Mouse (Mus musculus): ENCODE results near the gene Nxf1.

Gene Nxf1

GRCm38 (mm10) chr19:8770567-8771270 is 13.8 kb downstream of the Nxf1 start, which contains the start of gene Tmem223:
TSS of gene Tmem223 (plus strand) at chr19:8770996.
- DNase-seq (ENCODE audit: low spot score), result peak; percentile 81

DNA sequence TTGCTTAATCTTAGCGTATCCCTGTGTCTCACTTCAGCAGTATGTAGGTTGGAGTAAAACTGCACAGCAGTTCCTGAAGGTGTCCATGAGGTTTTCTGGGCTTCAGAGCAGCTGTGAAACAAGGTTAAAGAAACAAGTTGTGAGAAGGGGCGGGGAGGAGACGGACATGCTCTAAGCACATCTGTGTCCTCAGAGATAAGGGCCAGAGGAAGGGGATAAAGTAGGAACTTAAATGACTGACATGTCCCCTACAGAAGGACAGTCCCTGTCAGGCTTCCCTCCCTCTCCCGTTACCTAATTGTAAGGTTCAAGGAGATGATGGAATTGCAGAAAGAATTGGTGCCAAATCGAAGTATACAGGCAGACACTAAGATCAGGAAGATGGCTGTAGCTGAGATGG is 16.1 kb downstream of the Nxf1 start:
- DNase-seq (ENCODE audit: low spot score), result no peak

- DNase-seq (ENCODE audit: low spot score), result no peak
These were observed 16.5 kb downstream of the Nxf1 start for GRCm38 (mm10) chr19:8773409-8773808.

- DNase-seq (ENCODE audit: low spot score), result peak; percentile 96
These were observed 17.4 kb downstream of the Nxf1 start, which contains the start of gene Tmem179b for GRCm38 (mm10) chr19:8774086-8774835. TSS of gene Tmem179b (minus strand) at chr19:8774467.

DNA sequence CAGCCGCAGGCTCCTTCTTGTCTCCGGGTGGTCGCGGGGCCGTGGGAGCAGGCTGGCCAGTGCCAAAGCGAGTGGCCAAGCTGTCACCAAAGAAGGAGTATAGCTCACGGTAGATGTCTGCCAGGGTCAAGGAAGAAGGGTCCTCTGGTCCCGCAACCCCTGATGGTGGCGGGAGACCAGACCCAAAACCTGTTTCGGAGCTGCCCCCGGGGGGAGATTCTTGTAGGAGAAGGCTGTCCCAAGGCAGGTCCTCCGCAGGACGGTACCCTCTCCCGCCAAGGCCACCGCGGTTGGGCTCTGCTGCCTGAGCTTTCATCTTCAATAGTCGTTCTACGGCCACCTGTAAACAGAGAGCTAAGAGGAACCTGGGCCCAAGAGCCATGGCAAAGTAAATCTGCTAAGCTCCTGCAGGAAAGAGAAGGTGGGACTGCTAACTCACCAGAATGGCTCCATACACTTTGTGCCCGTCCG is 18.1 kb downstream of the Nxf1 start:
- DNase-seq (ENCODE audit: low spot score), result no peak

DNA sequence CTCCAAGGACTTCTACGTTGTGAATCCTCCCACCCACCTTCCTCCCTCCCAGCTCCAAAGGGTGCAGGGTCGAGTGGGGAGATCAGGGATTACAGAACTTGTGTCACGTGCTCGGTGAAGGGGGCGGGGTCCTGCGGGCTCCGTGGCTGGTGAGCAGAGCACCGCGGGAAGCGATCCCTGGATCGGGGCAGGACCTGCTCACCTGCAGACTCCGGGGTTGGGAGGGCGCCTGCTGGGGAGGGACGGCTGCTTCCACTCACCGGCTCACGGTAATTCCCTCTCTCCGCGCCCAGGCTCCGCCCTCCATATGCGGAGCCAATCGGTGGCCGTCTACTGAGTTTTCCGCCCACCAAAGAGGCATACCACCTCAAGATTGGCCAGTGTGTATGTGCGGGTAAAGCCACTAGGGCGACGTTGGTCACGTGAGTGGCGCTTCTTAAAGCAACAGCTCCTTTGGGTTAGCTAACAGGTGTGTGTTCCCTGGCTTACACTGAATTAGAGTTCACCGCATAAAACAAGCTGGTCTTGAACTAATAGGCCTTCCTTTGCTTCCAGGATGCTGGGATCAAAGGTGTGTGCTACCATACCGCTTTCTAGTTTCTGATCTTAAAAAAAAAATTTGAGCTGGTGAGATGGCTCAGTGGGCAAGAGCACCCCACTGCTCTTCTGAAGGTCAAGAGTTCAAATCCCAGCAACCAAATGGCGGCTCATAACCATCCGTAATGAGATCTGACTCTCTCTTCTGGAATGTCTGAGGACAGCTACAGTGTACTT is 29.3 kb downstream of the Nxf1 start, which contains the start of gene Taf6l:
Gene Taf6l, minus strand, starts transcription at position 410 of the 774 bp plus-strand sequence.
- peak; percentile 86 for DNase-seq (ENCODE audit: low spot score)

DNA sequence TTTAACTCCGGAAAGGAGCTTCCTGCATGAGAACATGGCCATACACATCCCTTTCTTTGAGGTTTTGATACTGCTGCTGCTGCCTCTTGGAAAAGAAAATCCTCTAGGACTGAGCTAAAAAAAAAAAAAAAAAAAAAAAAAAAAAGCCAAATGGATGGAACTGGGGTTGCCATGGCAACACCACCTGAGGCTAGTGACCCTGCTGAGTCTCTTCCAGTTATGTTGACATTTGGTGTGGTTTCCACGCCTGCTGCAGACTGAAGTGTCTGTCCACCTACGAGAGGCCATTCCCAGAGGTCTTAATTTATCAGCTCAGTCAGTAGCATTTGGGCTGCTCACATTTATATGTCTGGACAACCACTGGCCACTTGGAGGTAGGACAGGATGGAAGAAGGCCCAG is 31.6 kb downstream of the Nxf1 start:
- DNase-seq (ENCODE audit: low spot score), result no peak

GRCm38 (mm10) chr19:8789171-8789570 is 32.3 kb downstream of the Nxf1 start:
- no peak for DNase-seq (ENCODE audit: low spot score)

DNA sequence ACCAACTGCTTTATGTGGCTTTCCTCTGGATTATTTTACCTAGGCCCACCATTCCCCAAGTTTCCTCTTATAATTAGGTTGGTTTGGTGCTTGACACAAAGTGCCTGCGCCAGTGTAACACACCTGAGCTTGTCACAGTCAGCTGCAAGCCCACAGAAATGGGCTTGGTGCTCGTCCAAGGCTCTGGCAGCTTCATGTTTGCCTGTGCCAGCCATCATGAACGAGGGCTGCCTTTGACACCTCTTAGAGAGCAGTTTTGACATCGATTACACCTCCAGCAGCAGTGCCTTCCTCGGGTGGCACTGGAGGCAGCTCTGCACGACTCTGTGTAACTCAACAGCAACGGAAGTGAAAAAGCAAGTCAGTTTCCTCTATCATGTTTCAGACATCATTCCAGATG is 33.3 kb downstream of the Nxf1 start:
- no peak for DNase-seq (ENCODE audit: low spot score)

GRCm38 (mm10) chr19:8798264-8798946 is 41.5 kb downstream of the Nxf1 start, which contains the start of gene Polr2g:
TSS of gene Polr2g (minus strand) at chr19:8798577.
- DNase-seq (ENCODE audit: low spot score), result peak; percentile 89

DNA sequence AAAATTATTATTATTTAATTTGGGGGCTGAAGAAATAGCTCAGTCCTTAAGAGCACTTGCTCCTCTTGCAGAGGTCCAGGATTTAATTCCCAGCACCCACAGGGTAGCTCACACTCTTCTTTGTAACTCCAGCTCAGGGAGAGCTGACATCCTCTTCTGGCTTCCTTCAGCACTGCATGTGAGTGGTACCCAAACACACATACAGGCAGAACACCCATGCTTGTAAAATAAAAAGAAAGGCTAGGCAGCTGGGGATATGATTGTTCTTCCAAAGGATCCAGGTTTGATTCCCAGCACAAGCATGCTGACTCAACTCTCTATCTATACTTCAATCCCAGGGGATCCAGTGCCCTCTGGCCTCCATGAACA is 42.1 kb downstream of the Nxf1 start:
- no peak for DNase-seq (ENCODE audit: low spot score)

- DNase-seq (ENCODE audit: low spot score), result peak; percentile 87
These were observed 45.4 kb downstream of the Nxf1 start, which contains the start of gene Zbtb3 for GRCm38 (mm10) chr19:8802130-8802821. TSS of gene Zbtb3 (plus strand) at chr19:8802555.

DNA sequence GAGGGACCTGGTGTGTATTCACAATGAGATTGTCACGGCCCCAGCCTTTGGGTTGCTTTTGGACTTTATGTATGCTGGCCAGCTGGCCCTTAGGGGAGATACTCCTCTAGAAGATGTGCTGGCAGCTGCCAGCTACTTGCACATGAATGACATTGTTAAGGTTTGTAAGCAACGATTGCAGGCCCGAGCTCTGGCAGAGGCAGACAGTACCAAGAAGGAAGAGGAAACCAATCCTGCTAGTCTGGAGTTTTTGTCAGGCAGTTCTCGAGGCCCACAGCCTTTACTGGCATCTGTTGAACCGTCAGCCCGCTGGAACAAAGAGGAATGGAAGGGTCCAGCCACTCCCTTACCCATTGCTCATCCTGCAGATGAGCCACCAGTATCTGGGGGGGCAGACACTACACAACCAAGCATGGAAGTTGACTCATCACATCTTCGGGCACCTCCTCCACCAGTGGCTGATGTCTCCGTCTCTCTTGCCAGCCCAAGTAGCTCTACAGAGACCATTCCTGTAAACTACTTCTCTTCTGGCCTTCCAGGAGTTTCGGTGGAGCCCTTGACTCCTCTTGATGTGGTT is 46.4 kb downstream of the Nxf1 start:
- DNase-seq (ENCODE audit: low spot score), result no peak

- DNase-seq (ENCODE audit: low spot score), result no peak
These were observed 47.2 kb downstream of the Nxf1 start for GRCm38 (mm10) chr19:8803879-8804660.

DNA sequence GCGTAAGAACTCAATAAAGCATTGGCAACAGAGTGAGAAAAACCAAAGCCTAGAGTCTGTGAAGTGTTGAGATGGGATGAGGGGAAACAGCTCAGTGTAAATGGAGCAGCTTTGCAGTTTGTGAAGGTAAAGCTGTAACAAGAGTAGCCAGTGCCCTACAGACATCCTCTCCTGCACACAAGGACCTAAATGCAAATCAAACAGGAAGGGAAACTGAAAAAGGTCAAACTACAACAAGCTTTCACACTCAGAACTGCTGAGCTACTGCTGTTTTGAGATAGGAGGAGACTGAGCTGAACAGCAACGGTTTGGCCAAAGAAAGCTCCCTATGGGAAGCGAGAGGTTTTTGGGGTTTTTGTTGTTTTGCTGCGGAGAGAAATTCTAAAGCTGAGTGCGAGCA is 49.9 kb downstream of the Nxf1 start:
- no peak for DNase-seq (ENCODE audit: low spot score)

DNA sequence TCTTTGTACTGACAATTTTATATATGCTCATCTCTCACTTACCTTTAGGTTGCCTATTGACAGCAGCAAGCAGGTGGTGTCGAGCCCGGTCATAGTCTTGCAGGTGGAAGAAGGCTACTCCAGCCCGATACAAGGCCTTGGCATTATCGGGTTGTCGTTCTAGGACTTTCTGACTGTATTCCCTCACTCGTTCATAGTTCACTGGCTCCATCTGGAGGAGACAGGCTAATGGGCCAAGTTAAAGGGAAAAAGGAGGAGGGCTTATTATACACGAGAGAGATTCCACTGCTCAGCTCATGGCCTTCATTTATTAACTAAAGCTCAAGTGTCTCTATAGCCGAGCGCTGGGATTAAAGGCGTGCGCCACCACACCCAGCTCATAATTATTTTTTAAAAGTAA is 58.9 kb downstream of the Nxf1 start:
- DNase-seq (ENCODE audit: low spot score), result no peak

DNA sequence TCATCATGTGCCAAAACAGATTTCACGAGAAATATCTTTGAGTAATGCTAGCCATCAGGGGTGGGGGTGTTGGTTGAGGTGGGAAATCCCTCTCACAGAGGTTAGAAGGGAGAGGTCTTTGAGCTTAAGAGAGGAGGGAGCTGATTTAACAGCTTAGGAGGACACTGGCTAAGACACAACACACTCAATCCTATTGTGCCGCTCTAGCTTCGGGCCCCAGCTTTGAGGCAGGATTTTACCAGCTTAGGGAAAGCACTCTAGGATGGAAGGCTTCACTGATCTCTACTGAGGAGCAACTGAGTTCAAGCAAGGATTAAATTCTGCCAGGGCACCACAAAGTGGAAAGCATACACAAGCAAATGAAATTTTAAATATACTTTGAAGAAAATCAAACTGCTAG is 60.1 kb downstream of the Nxf1 start:
- DNase-seq (ENCODE audit: low spot score), result no peak

DNA sequence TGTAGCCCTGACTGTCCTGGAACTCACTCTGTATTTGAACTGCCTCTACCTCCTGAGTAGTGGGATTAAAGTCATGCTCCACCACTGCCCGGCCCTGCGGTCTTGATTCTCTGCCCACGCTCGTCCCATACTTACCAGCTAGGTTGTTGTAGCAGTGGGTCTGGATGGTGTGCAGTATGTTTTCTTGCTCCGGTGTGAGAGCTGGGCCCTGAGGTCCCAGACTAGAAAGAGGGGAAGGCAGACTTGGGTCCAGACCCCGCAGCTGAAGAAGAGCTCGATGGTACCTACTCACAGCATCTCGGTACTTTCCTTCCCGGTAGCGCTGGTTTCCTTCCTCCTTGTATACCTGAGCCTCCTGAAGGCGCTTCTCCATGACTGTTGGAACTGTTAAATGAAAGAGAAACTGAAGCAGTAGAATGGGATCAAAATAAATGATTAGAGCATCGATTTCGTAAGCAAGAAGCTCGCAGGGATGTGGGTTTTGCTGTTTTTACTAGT is 61.5 kb downstream of the Nxf1 start:
- DNase-seq (ENCODE audit: low spot score), result no peak

DNA sequence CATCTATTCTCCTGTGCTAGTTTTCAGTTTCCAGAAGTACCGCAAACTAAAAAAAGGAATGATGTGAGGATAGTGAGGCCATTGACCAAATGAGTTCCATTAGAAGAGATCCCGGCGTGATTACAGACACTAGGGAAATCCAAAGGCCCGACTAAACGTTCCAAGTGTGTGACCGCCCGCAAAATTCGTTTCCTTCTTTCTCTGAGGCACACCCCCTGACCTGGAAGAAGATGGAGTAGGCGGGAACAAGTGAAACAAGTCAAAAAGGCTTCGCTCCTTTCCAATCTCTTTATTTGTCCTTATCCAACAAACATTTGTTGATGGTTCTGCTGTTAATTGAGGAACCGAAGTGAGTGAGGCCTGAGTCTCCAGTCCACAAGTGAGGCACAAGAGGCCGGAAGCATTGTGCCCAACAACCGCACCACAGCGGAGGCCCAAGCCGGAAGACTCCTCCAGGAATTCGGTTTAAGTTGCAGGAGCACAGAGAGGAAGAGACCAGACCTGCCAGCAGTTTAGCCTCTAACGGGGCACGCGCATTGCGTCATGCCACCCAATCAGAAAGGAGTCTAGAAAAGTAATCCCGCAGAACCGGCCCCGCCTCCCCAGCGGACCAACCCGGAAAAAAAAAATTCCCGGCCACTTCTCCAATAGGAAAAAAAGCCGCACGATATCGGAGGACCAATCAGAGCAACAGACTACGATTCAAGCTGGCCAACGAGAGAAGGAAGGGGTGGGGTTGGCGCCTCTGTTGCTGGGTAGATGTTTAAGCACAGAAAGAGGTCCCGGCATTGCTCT is 62.1 kb downstream of the Nxf1 start, which contains the start of gene Ttc9c:
Gene Ttc9c, minus strand, starts transcription at position 533 of the 795 bp plus-strand sequence.
- peak; percentile 94 for DNase-seq (ENCODE audit: low spot score)
